Comparison of ENCODE assay signal across 8 mouse cellular contexts in the genomic region with DNA sequence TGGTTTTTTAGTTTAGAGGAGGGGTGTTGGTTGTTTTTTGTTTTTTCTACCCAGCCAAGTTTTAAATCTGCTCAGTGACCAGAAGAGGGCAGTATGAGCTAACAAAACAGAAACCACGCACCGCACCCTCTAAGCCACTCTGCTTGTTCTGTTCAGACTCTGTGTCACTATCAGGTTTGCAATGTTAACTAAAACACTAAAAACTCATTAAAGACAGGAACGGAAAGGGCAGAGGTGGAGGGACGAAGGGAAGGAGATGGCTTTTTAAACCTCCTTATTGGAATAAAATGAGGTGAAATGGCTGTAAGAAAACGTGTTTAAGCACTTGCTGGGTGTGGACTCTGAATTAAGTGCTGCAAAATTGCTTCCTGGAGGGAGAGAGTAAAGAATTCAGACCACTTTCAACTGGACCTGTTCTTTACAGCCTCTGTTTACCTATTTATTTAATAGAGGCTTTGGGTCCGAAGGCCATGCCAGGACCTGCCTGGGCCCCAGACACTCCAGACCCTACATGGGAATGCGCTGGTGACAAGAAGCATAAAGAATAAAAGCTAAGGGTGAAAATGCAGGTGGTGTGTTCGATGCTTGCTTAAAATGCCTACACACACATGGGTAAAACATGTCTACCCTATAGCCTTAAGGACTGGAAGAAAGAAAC.
A peak's percentile ranks its signal among the peaks of the same experiment; 100 is the strongest.
DNase-seq lines count a peak whose midpoint lies in the region; ATAC-seq and TF ChIP-seq lines count a peak whose summit lies in the region.

No protein-coding gene starts in this region.

- H3K4me3 ChIP-seq in G1E (ENCODE audit: low read depth, low read length) (no peak overlapping the region), myocyte (no peak overlapping the region)
- H3K4me3 ChIP-seq in intestine, embryonic 16.5 days (ENCODE audit: low read length): no peak overlapping the region
- no peak overlapping the region for H3K4me3 ChIP-seq in limb, embryonic 10.5 days
- no peak overlapping the region for H3K4me3 ChIP-seq in thymus, adult 2 months (ENCODE audit: control insufficient read depth, insufficient read depth, low read length)

- no peaks in the 10 kb centered on the region for H3K4me1 ChIP-seq in G1E (ENCODE audit: insufficient read depth, low read depth, low read length)
- no peaks in the 10 kb centered on the region for H3K4me1 ChIP-seq in intestine, embryonic 16.5 days (ENCODE audit: control insufficient read depth, insufficient read depth, low read length)
- no peaks in the 10 kb centered on the region for H3K4me1 ChIP-seq in limb, embryonic 10.5 days
- H3K4me1 ChIP-seq in thymus, adult 2 months (replicated peaks; ENCODE audit: control insufficient read depth, insufficient read depth, low read length): peaks cover 13% of the 10 kb centered on the region

- H3K36me3 ChIP-seq in G1E (replicated peaks) (no peaks in the 10 kb centered on the region), myocyte (ENCODE audit: control insufficient read depth, insufficient read depth) (no peaks in the 10 kb centered on the region)
- H3K36me3 ChIP-seq in intestine, embryonic 16.5 days (ENCODE audit: control insufficient read depth, insufficient read depth, low read length): no peaks in the 10 kb centered on the region
- H3K36me3 ChIP-seq in limb, embryonic 10.5 days: no peaks in the 10 kb centered on the region
- no peaks in the 10 kb centered on the region for H3K36me3 ChIP-seq in thymus, adult 2 months (ENCODE audit: control insufficient read depth, insufficient read depth, low read length)

- no peaks in the 10 kb centered on the region for H3K9me3 ChIP-seq in G1E (replicated peaks)
- H3K9me3 ChIP-seq in intestine, embryonic 16.5 days (ENCODE audit: control insufficient read depth, low read length): no peaks in the 10 kb centered on the region
- H3K9me3 ChIP-seq in limb, embryonic 10.5 days (replicated peaks): no peaks in the 10 kb centered on the region

- H3K79me2 ChIP-seq in myocyte (ENCODE audit: control insufficient read depth, insufficient read depth): no peaks in the 10 kb centered on the region

- H3ac ChIP-seq in myocyte (ENCODE audit: control insufficient read depth, insufficient read length): no peak overlapping the region

- 0 out of 2 replicates have a peak overlapping the region, but pooled peaks have one; percentile 32 for H3K4me2 ChIP-seq in intestine, embryonic 16.5 days (ENCODE audit: low read depth, low read length)
- H3K4me2 ChIP-seq in myocyte (ENCODE audit: low read depth): peak overlapping the region; percentile 44

- no peak overlapping the region for H3K9ac ChIP-seq in intestine, embryonic 16.5 days (ENCODE audit: low read depth, low read length)

- no peak for ATAC-seq in G1E (ENCODE audit: extremely low read depth, insufficient number of reproducible peaks, low FRiP score, poor library complexity, severe bottlenecking)
- peak; percentile 67; the same call in 1 of the 2 replicates for ATAC-seq in intestine, embryonic 16.5 days

- H3K27me3 ChIP-seq in G1E (ENCODE audit: insufficient read depth, low read length): 0 out of 2 replicates have a peak, but pooled peaks cover 5% of the 10 kb centered on the region
- no peaks in the 10 kb centered on the region for H3K27me3 ChIP-seq in intestine, embryonic 16.5 days (replicated peaks; ENCODE audit: control insufficient read depth, insufficient read depth, low read length)
- H3K27me3 ChIP-seq in limb, embryonic 10.5 days (ENCODE audit: low read depth, poor library complexity, severe bottlenecking): no peaks in the 10 kb centered on the region
- peaks cover 8% of the 10 kb centered on the region for H3K27me3 ChIP-seq in myocyte (ENCODE audit: control insufficient read depth, insufficient read depth, insufficient read length)
- no peaks in the 10 kb centered on the region for H3K27me3 ChIP-seq in thymus, adult 2 months (ENCODE audit: control insufficient read depth, insufficient read depth, low read length)

- TF ChIP-seq POLR2A in myocyte (IDR thresholded peaks at IDR 0.05; ENCODE audit: insufficient read length, low read depth): no peak
- no peak for TF ChIP-seq POLR2A in thymus, adult 2 months (IDR thresholded peaks at IDR 0.05; ENCODE audit: control insufficient read depth, extremely low read depth, insufficient read depth, low read length, poor library complexity)

- TF ChIP-seq CTCF in G1E (IDR thresholded peaks at IDR 0.05; ENCODE audit: low read depth, low read length): no peak
- no peak for TF ChIP-seq CTCF in thymus, adult 2 months (IDR thresholded peaks at IDR 0.05; ENCODE audit: borderline replicate concordance, control insufficient read depth, extremely low read depth, insufficient read depth, low read length, poor library complexity)

- H3K27ac ChIP-seq in intestine, embryonic 16.5 days (ENCODE audit: low read length): no peak overlapping the region
- H3K27ac ChIP-seq in limb, embryonic 10.5 days: no peak overlapping the region
- H3K27ac ChIP-seq in thymus, adult 2 months (ENCODE audit: control insufficient read depth, insufficient read depth, low read length): peak overlapping the region; percentile 59

- DNase-seq in 3134 (ENCODE audit: extremely low read depth, insufficient read length, low spot score): peak; percentile 38
- DNase-seq in G1E (ENCODE audit: low spot score): peak; percentile 2
- DNase-seq in cerebellum, adult 18-20 months: peak; percentile 23 to 44
- peak; percentile 65 for DNase-seq in forelimb bud, embryonic 11.5 days (ENCODE audit: low read depth, low spot score)
- peak; percentile 54 for DNase-seq in limb, embryonic 10.5 days (ENCODE audit: low spot score)
- DNase-seq in thymus, adult 2 months: peak; percentile 55

- 29% methylated on average over 8 of the region's 8 CpGs for WGBS in intestine, embryonic 16.5 days
- WGBS in limb, embryonic 10.5 days: 35% methylated on average over 8 of the region's 8 CpGs
- 36% methylated on average over 8 of the region's 8 CpGs for WGBS in thymus, adult 2 months

TF ChIP-seq in myocyte, 11 proteins besides CTCF, POLR2A, EP300 and RAD21:
- TF ChIP-seq POLR2AphosphoS2 (IDR thresholded peaks at IDR 0.05; ENCODE audit: insufficient read length, low read depth): no peak
TF ChIP-seq in myocyte: peak in this region for 0.

Comparison
In these comparisons a context has a peak if more than half of its experiments do, and no peak if none do; other contexts are left out.
1. DNase-seq: peak in every context shown above with its lines; median percentile 65 in forelimb bud, embryonic 11.5 days; 55 in thymus, adult 2 months; 54 in limb, embryonic 10.5 days; 38 in 3134; 34 in cerebellum, adult 18-20 months; 2 in G1E.